In the genomic region with DNA sequence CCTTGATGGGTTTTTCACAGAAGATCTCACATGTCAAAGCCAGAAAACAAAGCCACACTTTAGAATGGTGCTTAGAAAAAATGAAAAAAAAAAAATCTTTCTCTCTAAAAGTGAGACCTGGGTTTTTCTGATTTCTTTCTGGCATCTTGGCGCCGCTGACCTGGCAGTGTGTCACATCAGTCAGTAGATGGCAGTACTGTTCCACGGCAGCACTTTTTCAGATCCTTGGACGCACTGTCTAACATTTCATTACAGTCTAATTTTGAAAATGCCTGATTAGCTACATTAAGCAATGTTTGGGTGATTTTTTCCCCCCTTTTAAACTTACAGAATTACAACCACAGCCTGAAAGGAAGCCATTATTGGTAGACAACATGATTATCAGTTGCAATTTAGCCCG, we compare ENCODE assay signal across 9 mouse cellular contexts.
DNase-seq lines count a peak whose midpoint lies in the region; ATAC-seq and TF ChIP-seq lines count a peak whose summit lies in the region.
"Had no signal": no experiment of that assay in that cellular context is flagged by ENCODE, and none has a peak within 500 bp of the region (broad histone marks: within the 10 kb centered on the region; RNA-seq: fewer than 3 reads in every experiment).

No protein-coding gene starts in this region.

- peak; percentile 71 for DNase-seq in heart, adult 8-10 months (ENCODE audit: low spot score)
- DNase-seq in heart, adult 11 months, result no peak
- peak; percentile 58 for DNase-seq in CH12.LX (ENCODE audit: extremely low read depth)
- peak; percentile 58 to 73 for DNase-seq in cerebellum, adult 18-20 months
- DNase-seq in lung, postnatal 0 days (ENCODE audit: low spot score), result peak; percentile 85
- peak; percentile 69 to 75 for DNase-seq in right cerebral cortex, adult 2 months (ENCODE audit: low spot score in 2 of 2)

- TF ChIP-seq RAD21 in CH12.LX (IDR thresholded peaks at IDR 0.05; ENCODE audit: low read depth, low read length), result peak; percentile 96

- no peak for TF ChIP-seq POLR2A in CH12.LX (IDR thresholded peaks at IDR 0.05; ENCODE audit: low read depth, low read length)

- dilution Hi-C loops in CH12.LX (cut with MboI; ENCODE audit: extremely low pct_ligation_motif_present, extremely low pct_unique_long_range_greater_than_20kb, low sequenced_read_pairs), result no loop called here

- H3K27ac ChIP-seq in CH12.LX (ENCODE audit: insufficient read depth, low read depth), result no peak overlapping the region
- H3K27ac ChIP-seq in forebrain, embryonic 16.5 days (ENCODE audit: low read length), result no peak overlapping the region
- H3K27ac ChIP-seq in intestine, postnatal 0 days (ENCODE audit: low read depth, low read length), result no peak overlapping the region
- no peak overlapping the region for H3K27ac ChIP-seq in lung, postnatal 0 days (ENCODE audit: low read length)
- H3K27ac ChIP-seq: stomach, embryonic 15.5 days had no signal

- no peak overlapping the region for H3K9ac ChIP-seq in CH12.LX (ENCODE audit: insufficient read depth, low read depth)
- H3K9ac ChIP-seq in forebrain, embryonic 16.5 days (replicated peaks; ENCODE audit: low read depth, low read length), result no peak overlapping the region
- no peak overlapping the region for H3K9ac ChIP-seq in intestine, postnatal 0 days (ENCODE audit: low read depth, low read length)
- H3K9ac ChIP-seq in lung, postnatal 0 days (replicated peaks; ENCODE audit: low read depth), result no peak overlapping the region
- H3K9ac ChIP-seq: stomach, embryonic 15.5 days had no signal

- peak; percentile 73 to 92 for TF ChIP-seq CTCF in CH12.LX (conservative IDR thresholded peaks at IDR 0.05 in 1 of 2, IDR thresholded peaks at IDR 0.05 in 1 of 2; ENCODE audit: low read depth in 2 of 2, low read length in 2 of 2)
- TF ChIP-seq CTCF in intestine, postnatal 0 days (IDR thresholded peaks at IDR 0.05; ENCODE audit: low read depth), result peak; percentile 98
- peak; percentile 97 for TF ChIP-seq CTCF in lung, postnatal 0 days (IDR thresholded peaks at IDR 0.05)

- no peak for TF ChIP-seq EP300 in CH12.LX (IDR thresholded peaks at IDR 0.05; ENCODE audit: low read length)
- 0 out of 2 replicates have a peak, but pooled peaks have one; percentile 29 for TF ChIP-seq EP300 in lung, postnatal 0 days (IDR thresholded peaks at IDR 0.05)

- peaks cover 0 to 4% of the 10 kb centered on the region in 2 experiments; a peak in 1 of 4 replicates for H3K4me1 ChIP-seq in CH12.LX (ENCODE audit: control insufficient read depth in 1 of 2, insufficient read depth in 2 of 2)
- peaks cover 35% of the 10 kb centered on the region for H3K4me1 ChIP-seq in forebrain, embryonic 16.5 days (replicated peaks; ENCODE audit: control insufficient read depth, insufficient read depth, low read length)
- H3K4me1 ChIP-seq in intestine, postnatal 0 days (replicated peaks; ENCODE audit: control insufficient read depth, insufficient read depth, low read length), result no peaks in the 10 kb centered on the region
- no peaks in the 10 kb centered on the region for H3K4me1 ChIP-seq in lung, postnatal 0 days (ENCODE audit: insufficient read depth, low read depth, low read length)
- H3K4me1 ChIP-seq: stomach, embryonic 15.5 days had no signal

- H3K27me3 ChIP-seq in CH12.LX (replicated peaks), result no peaks in the 10 kb centered on the region
- H3K27me3 ChIP-seq in forebrain, embryonic 16.5 days (replicated peaks; ENCODE audit: control insufficient read depth, insufficient read depth, low read length), result no peaks in the 10 kb centered on the region
- H3K27me3 ChIP-seq in intestine, postnatal 0 days (replicated peaks; ENCODE audit: control insufficient read depth, insufficient read depth, low read length), result no peaks in the 10 kb centered on the region
- no peaks in the 10 kb centered on the region for H3K27me3 ChIP-seq in lung, postnatal 0 days (replicated peaks; ENCODE audit: insufficient read depth, low read length)
- H3K27me3 ChIP-seq: stomach, embryonic 15.5 days had no signal

- 2% methylated on average over 5 of the region's 5 CpGs for WGBS in forebrain, embryonic 16.5 days
- 15% methylated on average over 5 of the region's 5 CpGs for WGBS in intestine, postnatal 0 days
- WGBS in lung, postnatal 0 days, result 16% methylated on average over 5 of the region's 5 CpGs

- H3K79me2 ChIP-seq in CH12.LX (replicated peaks; ENCODE audit: control insufficient read depth, extremely low read depth, insufficient read depth, poor library complexity, severe bottlenecking), result no peaks in the 10 kb centered on the region

- no peaks in the 10 kb centered on the region for H3K9me3 ChIP-seq in CH12.LX (replicated peaks; ENCODE audit: low read length)
- H3K9me3 ChIP-seq in forebrain, embryonic 16.5 days (ENCODE audit: control insufficient read depth, low read length), result no peaks in the 10 kb centered on the region
- no peaks in the 10 kb centered on the region for H3K9me3 ChIP-seq in intestine, postnatal 0 days (ENCODE audit: control insufficient read depth)
- H3K9me3 ChIP-seq in lung, postnatal 0 days (ENCODE audit: low read length), result no peaks in the 10 kb centered on the region
- H3K9me3 ChIP-seq: stomach, embryonic 15.5 days had no signal

- peak; percentile 74 for ATAC-seq in forebrain, embryonic 16.5 days
- no peak for ATAC-seq in intestine, postnatal 0 days
- ATAC-seq in lung, postnatal 0 days, result peak; percentile 62

- in situ Hi-C loops in CH12.LX (cut with MboI; ENCODE audit: low pct_ligation_motif_present, low pct_unique_long_range_greater_than_20kb, low sequenced_read_pairs), result loop anchor here (25.0 kb wide), 3 partner anchors 210 to 910 kb away; partner anchors contain the start of gene Fst

- peaks cover 0 to 5% of the 10 kb centered on the region in 2 experiments for H3K36me3 ChIP-seq in CH12.LX (replicated peaks in 1 of 2; ENCODE audit: control insufficient read depth in 1 of 2, insufficient read depth in 1 of 2, low read length in 1 of 2)
- no peaks in the 10 kb centered on the region for H3K36me3 ChIP-seq in forebrain, embryonic 16.5 days (ENCODE audit: control insufficient read depth, insufficient read depth)
- no peaks in the 10 kb centered on the region for H3K36me3 ChIP-seq in intestine, postnatal 0 days (ENCODE audit: control insufficient read depth, insufficient read depth)
- no peaks in the 10 kb centered on the region for H3K36me3 ChIP-seq in lung, postnatal 0 days (ENCODE audit: insufficient read depth, low read length)
- H3K36me3 ChIP-seq: stomach, embryonic 15.5 days had no signal

- no peak overlapping the region for H3K4me3 ChIP-seq in CH12.LX (replicated peaks in 1 of 3; ENCODE audit: low read depth in 2 of 3, low read length in 2 of 3, poor library complexity in 1 of 3)
- H3K4me3 ChIP-seq in forebrain, embryonic 16.5 days (replicated peaks; ENCODE audit: low read length), result no peak overlapping the region
- no peak overlapping the region for H3K4me3 ChIP-seq in intestine, postnatal 0 days (ENCODE audit: low read depth, low read length)
- no peak overlapping the region for H3K4me3 ChIP-seq in lung, postnatal 0 days (ENCODE audit: low read depth, low read length)
- H3K4me3 ChIP-seq: stomach, embryonic 15.5 days had no signal

- H3K4me2 ChIP-seq in CH12.LX (ENCODE audit: insufficient read depth, low read depth, poor library complexity, severe bottlenecking), result no peak overlapping the region
- no peak overlapping the region for H3K4me2 ChIP-seq in forebrain, embryonic 16.5 days (ENCODE audit: low read length)
- H3K4me2 ChIP-seq in intestine, postnatal 0 days (replicated peaks; ENCODE audit: low read depth), result no peak overlapping the region
- H3K4me2 ChIP-seq in lung, postnatal 0 days (replicated peaks; ENCODE audit: low read depth, low read length), result no peak overlapping the region
- H3K4me2 ChIP-seq: stomach, embryonic 15.5 days had no signal

TF ChIP-seq in CH12.LX, 34 proteins besides CTCF, POLR2A, EP300 and RAD21:
- TF ChIP-seq ZC3H11A (IDR thresholded peaks at IDR 0.05; ENCODE audit: low read depth, low read length) (0 out of 2 replicates have a peak, but pooled peaks have one; percentile 7), SMC3 (IDR thresholded peaks at IDR 0.05; ENCODE audit: low read depth, low read length) (peak; percentile 76), E2F4 (IDR thresholded peaks at IDR 0.05; ENCODE audit: insufficient replicate concordance, low read depth, low read length) (peak; percentile 17; the same call in 1 of the 2 replicates), IRF4 (IDR thresholded peaks at IDR 0.05; ENCODE audit: low read depth, low read length) (no peak)
TF ChIP-seq in CH12.LX: peak in this region for 3.
